Mouse (Mus musculus) skeletal muscle tissue, postnatal 0 days (tissue): Measurements from ENCODE around the gene Isca2. TPM values are rescaled to one million over a fixed set of nuclear protein-coding genes. Genes with fewer than 3 reads are reported as not detected.

Experiments used
- polyA plus RNA-seq: library from polyadenylated mRNA; unstranded; fragments of >200 nt; fragmentation: Nextera tagmentation; extraction: Ambion mirVana; gene quantifications from 2 replicates; pipeline ENCODE4 v1.2.1, GENCODE M21; 2015

Gene Isca2
- polyA plus RNA-seq: 117 and 122 TPM in 2 replicates

GRCm38 (mm10) chr12:84772726-84773441 is at the start of gene Isca2, which contains the start of gene Npc2:
Gene Isca2 (plus strand): TSS chr12:84773251.
Gene Npc2 (minus strand): TSS chr12:84773152.

Other genes with a start within 250 kb of the Isca2 start
- not detected in 2 replicates for gene Vsx2, start 203.5 kb upstream of the Isca2 start, polyA plus RNA-seq
- 6.2 and 6.7 TPM in 2 replicates for gene Abcd4, start 155.8 kb upstream of the Isca2 start, polyA plus RNA-seq
- gene Vrtn, start 132.2 kb upstream of the Isca2 start, polyA plus RNA-seq: not detected in 2 replicates
- gene Syndig1l, start 74.4 kb upstream of the Isca2 start, polyA plus RNA-seq: not detected in 2 replicates
- gene Npc2, start 99 bp upstream of the Isca2 start, polyA plus RNA-seq: 33.1 and 47.6 TPM in 2 replicates
- 1.2 and 2.2 TPM in 2 replicates for gene Ltbp2, start 103.3 kb downstream of the Isca2 start, polyA plus RNA-seq
- gene Fcf1, start 197.6 kb downstream of the Isca2 start, polyA plus RNA-seq: 64.0 and 70.5 TPM in 2 replicates
- 4.6 and 5.2 TPM in 2 replicates for gene Arel1, start 197.6 kb downstream of the Isca2 start, polyA plus RNA-seq
- 9.5 and 10.2 TPM in 2 replicates for gene Ylpm1, start 223.1 kb downstream of the Isca2 start, polyA plus RNA-seq